Mouse (Mus musculus) cerebellum, adult 9-10 months (tissue): ENCODE measurements around the gene Ntm.

ENCODE experiments used
- DNase-seq: peaks from one replicate; pipeline ENCODE4 v3.0.0; 2022

The Ntm gene

GRCm38 (mm10) chr9:29451232-29451631 is 511.7 kb downstream of the Ntm start:
- DNase-seq, result no peak

- no peak for DNase-seq
Observed at GRCm38 (mm10) chr9:29444001-29444400, 518.9 kb downstream of the Ntm start.

GRCm38 (mm10) chr9:29439401-29439800 is 523.5 kb downstream of the Ntm start:
- no peak for DNase-seq

- DNase-seq, result no peak
Observed at GRCm38 (mm10) chr9:29434611-29435010, 528.3 kb downstream of the Ntm start.

GRCm38 (mm10) chr9:29433910-29434309 is 529.0 kb downstream of the Ntm start:
- no peak for DNase-seq

- no peak for DNase-seq
Observed at GRCm38 (mm10) chr9:29433156-29433555, 529.8 kb downstream of the Ntm start.

- DNase-seq, result no peak
Observed at GRCm38 (mm10) chr9:29431590-29431989, 531.4 kb downstream of the Ntm start.

- peak; percentile 54 for DNase-seq
Observed at GRCm38 (mm10) chr9:29430189-29430588, 532.8 kb downstream of the Ntm start.

GRCm38 (mm10) chr9:29428322-29428721 is 534.6 kb downstream of the Ntm start:
- no peak for DNase-seq

- DNase-seq, result no peak
Observed at GRCm38 (mm10) chr9:29426261-29426660, 536.7 kb downstream of the Ntm start.

GRCm38 (mm10) chr9:29415578-29415977 is 547.4 kb downstream of the Ntm start:
- DNase-seq, result peak; percentile 23

- DNase-seq, result peak; percentile 71
Observed at GRCm38 (mm10) chr9:29413126-29413525, 549.8 kb downstream of the Ntm start.

GRCm38 (mm10) chr9:29412181-29412771 is 550.7 kb downstream of the Ntm start:
- DNase-seq, result peak; percentile 80

GRCm38 (mm10) chr9:29411408-29412180 is 551.3 kb downstream of the Ntm start:
- DNase-seq, result peak; percentile 94

GRCm38 (mm10) chr9:29410728-29411407 is 552.1 kb downstream of the Ntm start:
- no peak for DNase-seq

- DNase-seq, result peak; percentile 73
Observed at GRCm38 (mm10) chr9:29410284-29410683, 552.7 kb downstream of the Ntm start.

- peak; percentile 83 for DNase-seq
Observed at GRCm38 (mm10) chr9:29409216-29409907, 553.6 kb downstream of the Ntm start.

- DNase-seq, result peak; percentile 67
Observed at GRCm38 (mm10) chr9:29407954-29408353, 555.0 kb downstream of the Ntm start.

- peak; percentile 71 for DNase-seq
Observed at GRCm38 (mm10) chr9:29406973-29407372, 556.0 kb downstream of the Ntm start.

- no peak for DNase-seq
Observed at GRCm38 (mm10) chr9:29406046-29406445, 556.9 kb downstream of the Ntm start.

GRCm38 (mm10) chr9:29400151-29400550 is 562.8 kb downstream of the Ntm start:
- DNase-seq, result no peak

- no peak for DNase-seq
Observed at GRCm38 (mm10) chr9:29396101-29396500, 566.8 kb downstream of the Ntm start.

- DNase-seq, result peak; percentile 84
Observed at GRCm38 (mm10) chr9:29393136-29393535, 569.8 kb downstream of the Ntm start.
